Mouse (Mus musculus) G1E (cell line): ENCODE data around the gene Nif3l1.

Experiments used
- CTCF ChIP-seq: IDR thresholded peaks from 2 replicates; pipeline ENCODE4 v1.5.1; 2012; ENCODE audit warnings: low read depth, low read length, inconsistent platforms, mixed read lengths
- GATA1 ChIP-seq: IDR thresholded peaks from 2 replicates; pipeline ENCODE4 v1.6.1; 2012; ENCODE audit warnings: borderline replicate concordance, low read length, inconsistent platforms, mixed read lengths
- GATA2 ChIP-seq: IDR thresholded peaks from 2 replicates; pipeline ENCODE4 v1.6.1; 2012; ENCODE audit warnings: low read depth, low read length, inconsistent platforms, borderline replicate concordance
- POLR2AphosphoS5 ChIP-seq: IDR thresholded peaks from 2 replicates; pipeline ENCODE4 v1.6.1; 2012; ENCODE audit warnings: low read depth, low read length, inconsistent platforms; ENCODE audit not compliant: insufficient replicate concordance
- TAL1 ChIP-seq: conservative IDR thresholded peaks from 2 replicates; pipeline ENCODE4 v1.6.1; 2012; ENCODE audit warnings: low read depth, low read length, inconsistent platforms, mixed read lengths

- TF ChIP-seq CTCF (no peak), POLR2AphosphoS5 (no peak), GATA1 (no peak), GATA2 (no peak), TAL1 (no peak)
These were observed 48.8 kb upstream of the Nif3l1 start for GRCm38 (mm10) chr1:58396179-58396578.
